Mouse (Mus musculus) Patski (cell line): ENCODE results near the gene Zfp872. TPM values are rescaled to one million over a fixed set of nuclear protein-coding genes. Genes with fewer than 3 reads are reported as not detected.

ENCODE experiments used
- ATAC-seq: fragments of 100-300 bp; one replicate; pipeline ENCODE4 v1.8.0; 2021
- CTCF ChIA-PET: fragments of 350-600 bp; sonication (Branson Sonifier 250); formaldehyde crosslinking; loops from one replicate; lab custom pipeline; 2022; ENCODE audit warnings: inconsistent platforms; lab: Charles Lee
- POLR2A ChIA-PET: fragments of 350-600 bp; sonication (Branson Sonifier 250); formaldehyde crosslinking; loops from one replicate; lab custom pipeline; 2022; ENCODE audit warnings: antibody characterized with exemption, inconsistent platforms; lab: Charles Lee
- DNase-seq: peaks from one replicate; pipeline ENCODE4 v3.0.0-alpha.2; 2011; ENCODE audit warnings: low read depth, low spot score
- H3K27me3 ChIP-seq: fragments of 371-371 bp; one replicate; pipeline ENCODE4 v1.5.1; 2021
- CTCF ChIP-seq: fragments of 100-300 bp; IDR thresholded peaks from one replicate; pipeline ENCODE4 v1.5.1; 2021
- in situ Hi-C: fragments of 300-500 bp; cut with MboI; formaldehyde crosslinking; loops from 3 replicates; pipeline ENCODE4 v1.11.1; 2018; ENCODE audit warnings: low pct_unique_long_range_greater_than_20kb, mixed read lengths
- polyA plus RNA-seq: library from polyadenylated mRNA; unstranded; gene quantifications from one replicate; pipeline ENCODE4 v1.2.3, GENCODE M21; 2021

Gene Zfp872
- polyA plus RNA-seq, 1 experiment from 2014 or later, result not detected

DNA sequence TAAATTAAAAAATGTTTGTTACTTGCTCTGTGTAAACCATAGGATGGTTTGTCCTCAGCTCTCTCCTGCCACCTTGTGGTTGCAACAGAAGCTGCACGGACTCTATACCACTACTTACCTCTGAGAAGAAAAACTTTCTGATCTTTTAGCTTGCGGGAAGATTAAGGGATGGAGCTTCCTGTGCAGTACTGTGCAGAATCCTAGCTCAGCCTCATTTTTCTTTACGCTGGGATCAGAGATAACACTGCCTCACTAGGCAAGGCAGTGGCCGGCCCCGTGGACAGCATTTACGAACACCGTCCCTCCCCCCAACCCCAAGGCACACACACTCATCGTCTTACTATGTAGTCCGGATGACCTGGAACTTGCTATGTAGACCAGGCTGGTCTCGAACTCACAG, 32.3 kb upstream of the Zfp872 start:
- ChIA-PET CTCF (interaction anchor here (0.7 to 1.2 kb wide), 6 partner anchors 12 to 256 kb away, joined by 3 to 9 read pairs (median 4); partner anchors contain the start of gene 9530077C05Rik), POLR2A (no interaction called here)
- no peak for ATAC-seq
- in situ Hi-C loops, result loop anchor here (5.0 kb wide), 2 partner anchors 72 to 242 kb away; partner anchors contain the start of gene Zfp809
- H3K27me3 ChIP-seq, result no peaks in the 10 kb centered on the region
- DNase-seq, result no peak
- TF ChIP-seq CTCF, result no peak

- CTCF ChIA-PET, result interaction anchor here (0.9 to 1.2 kb wide), 2 partner anchors 13 to 84 kb away, joined by 4 to 9 read pairs; no protein-coding TSS in a partner anchor
- in situ Hi-C loops, result loop anchor here (5.0 kb wide), 2 partner anchors 71 to 241 kb away; partner anchors contain the start of gene Zfp809
- TF ChIP-seq CTCF, result no peak
- no peaks in the 10 kb centered on the region for H3K27me3 ChIP-seq
- POLR2A ChIA-PET, result interaction anchor here (0.6 kb wide), 2 partner anchors 68 to 158 kb away, joined by 3 to 4 read pairs; no protein-coding TSS in a partner anchor
- peak; percentile 95 for ATAC-seq
- peak; percentile 84 for DNase-seq
Observed at GRCm38 (mm10) chr9:22156497-22157245, 31.2 kb upstream of the Zfp872 start, which contains the start of gene Pigyl. Gene Pigyl (plus strand): TSS chr9:22156846.

DNA sequence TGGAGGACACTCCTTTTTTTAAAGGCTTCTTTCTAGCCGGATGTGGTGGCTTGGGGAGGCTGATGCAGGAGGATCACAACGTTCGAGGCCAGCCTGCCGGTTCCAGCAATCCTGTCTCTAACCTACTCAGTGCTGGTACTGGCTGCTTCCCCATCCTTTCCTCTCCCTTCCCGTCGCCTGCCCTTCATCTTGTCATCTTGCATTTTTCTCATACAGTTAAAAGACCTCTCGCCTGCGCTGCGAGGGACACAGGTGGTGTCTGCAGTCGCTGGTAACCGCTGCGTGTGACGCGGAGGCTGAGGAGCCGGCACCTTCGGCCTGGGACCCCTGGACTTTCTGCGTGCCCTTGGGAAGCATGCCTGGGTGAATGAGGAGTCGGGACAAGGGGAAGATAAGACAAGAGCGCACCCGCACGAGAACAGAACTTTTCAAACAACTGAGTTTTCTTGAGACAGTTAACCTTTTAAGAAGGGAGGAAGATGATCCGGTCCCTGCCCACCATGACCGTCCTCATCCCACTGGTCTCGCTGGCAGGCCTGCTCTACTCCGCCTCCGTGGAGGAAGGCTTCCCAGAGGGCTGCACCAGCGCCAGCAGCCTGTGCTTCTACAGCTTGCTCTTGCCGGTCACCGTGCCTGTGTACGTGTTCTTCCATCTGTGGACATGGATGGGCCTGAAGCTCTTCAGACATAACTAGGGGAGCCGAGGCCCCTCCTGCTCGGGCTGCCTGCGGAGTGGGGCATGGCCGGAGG, 30.2 kb upstream of the Zfp872 start:
- CTCF ChIA-PET, result no interaction called here
- no peak for ATAC-seq
- in situ Hi-C loops, result loop anchor here (5.0 kb wide), 2 partner anchors 70 to 240 kb away; partner anchors contain the start of gene Zfp809
- no peak for TF ChIP-seq CTCF
- no peak for DNase-seq
- POLR2A ChIA-PET, result no interaction called here
- no peaks in the 10 kb centered on the region for H3K27me3 ChIP-seq

GRCm38 (mm10) chr9:22161299-22161698, 26.6 kb upstream of the Zfp872 start:
- no peak for ATAC-seq
- DNase-seq, result no peak
- POLR2A ChIA-PET, result interaction anchor here (0.7 kb wide), 1 partner anchor 61 kb away, joined by 4 read pairs; no protein-coding TSS in a partner anchor
- in situ Hi-C loops, result no loop called here
- CTCF ChIA-PET, result no interaction called here
- no peaks in the 10 kb centered on the region for H3K27me3 ChIP-seq
- TF ChIP-seq CTCF, result no peak

DNA sequence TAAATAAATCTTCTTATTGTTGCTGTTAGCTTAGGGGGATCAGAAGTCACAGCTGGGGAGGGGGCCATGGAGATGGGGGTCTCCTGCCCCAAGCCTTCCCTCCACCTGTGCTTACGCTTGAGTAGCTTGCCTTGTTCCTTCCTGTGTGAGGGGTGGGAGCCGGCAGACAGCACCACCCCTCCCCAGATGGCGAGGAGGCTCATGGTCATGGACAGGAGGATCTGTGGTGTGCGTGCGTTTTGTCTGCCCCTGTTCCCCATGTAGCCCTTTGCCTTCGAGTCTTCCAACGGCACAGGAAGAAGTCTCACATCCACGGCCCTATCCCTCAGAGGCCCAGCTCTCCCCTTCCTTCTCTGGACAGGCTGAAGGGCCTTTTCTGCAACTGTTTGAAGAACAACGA, 25.6 kb upstream of the Zfp872 start:
- no peaks in the 10 kb centered on the region for H3K27me3 ChIP-seq
- ATAC-seq (no peak), DNase-seq (no peak)
- TF ChIP-seq CTCF, result no peak
- CTCF ChIA-PET, result no interaction called here
- POLR2A ChIA-PET, result no interaction called here
- in situ Hi-C loops, result no loop called here

- POLR2A ChIA-PET, result no interaction called here
- in situ Hi-C loops, result no loop called here
Observed at GRCm38 (mm10) chr9:22162912-22163311, 25.0 kb upstream of the Zfp872 start.

GRCm38 (mm10) chr9:22164711-22165668, 22.9 kb upstream of the Zfp872 start:
- DNase-seq, result no peak
- in situ Hi-C loops, result no loop called here
- no peak for TF ChIP-seq CTCF
- CTCF ChIA-PET, result interaction anchor here (1.6 kb wide), 1 partner anchor 61 kb away, joined by 3 read pairs; the partner anchor contains the start of gene Zfp809
- POLR2A ChIA-PET, result no interaction called here
- no peaks in the 10 kb centered on the region for H3K27me3 ChIP-seq
- no peak for ATAC-seq

More at GRCm38 (mm10) chr9:22162912-22163311, 25.0 kb upstream of the Zfp872 start:
- no peak for DNase-seq
- ATAC-seq, result no peak
- CTCF ChIA-PET, result interaction anchor here (1.6 kb wide), 1 partner anchor 63 kb away, joined by 3 read pairs; the partner anchor contains the start of gene Zfp809
- no peak for TF ChIP-seq CTCF
- H3K27me3 ChIP-seq, result no peaks in the 10 kb centered on the region

GRCm38 (mm10) chr9:22165964-22166363, 21.9 kb upstream of the Zfp872 start:
- no peak for TF ChIP-seq CTCF
- ChIA-PET CTCF (no interaction called here), POLR2A (no interaction called here)
- in situ Hi-C loops, result no loop called here
- ATAC-seq (no peak), DNase-seq (no peak)
- no peaks in the 10 kb centered on the region for H3K27me3 ChIP-seq

DNA sequence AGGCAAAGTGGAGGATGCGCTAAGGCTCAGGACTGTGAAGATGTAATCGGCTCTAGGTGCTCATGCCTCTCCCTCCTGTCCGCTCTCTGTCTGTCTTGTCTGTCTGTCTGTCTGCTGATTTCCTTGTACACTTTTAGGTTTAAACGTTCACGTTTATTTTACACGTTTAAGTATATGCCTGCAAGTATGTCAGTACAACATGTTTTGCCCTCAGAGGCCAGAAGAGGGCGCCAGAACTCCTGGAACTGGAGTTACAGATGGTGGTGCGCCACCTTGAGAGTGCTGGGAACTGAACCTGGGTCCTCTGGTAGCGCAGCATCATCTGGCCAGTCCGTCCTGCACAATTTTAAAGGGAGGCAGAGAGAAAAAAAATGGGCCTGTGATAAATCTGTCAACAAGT, 21.2 kb upstream of the Zfp872 start:
- TF ChIP-seq CTCF, result no peak
- in situ Hi-C loops, result no loop called here
- no peak for DNase-seq
- ChIA-PET POLR2A (no interaction called here), CTCF (no interaction called here)
- ATAC-seq, result no peak
- H3K27me3 ChIP-seq, result no peaks in the 10 kb centered on the region
